Mouse (Mus musculus): Measurements from ENCODE around the gene Astn2. TPM values are rescaled to one million over a fixed set of nuclear protein-coding genes. Genes with fewer than 3 reads are reported as not detected.

Astn2 gene
- polyA plus RNA-seq, 1 experiment from 2014 or later: 0.42 TPM

DNA sequence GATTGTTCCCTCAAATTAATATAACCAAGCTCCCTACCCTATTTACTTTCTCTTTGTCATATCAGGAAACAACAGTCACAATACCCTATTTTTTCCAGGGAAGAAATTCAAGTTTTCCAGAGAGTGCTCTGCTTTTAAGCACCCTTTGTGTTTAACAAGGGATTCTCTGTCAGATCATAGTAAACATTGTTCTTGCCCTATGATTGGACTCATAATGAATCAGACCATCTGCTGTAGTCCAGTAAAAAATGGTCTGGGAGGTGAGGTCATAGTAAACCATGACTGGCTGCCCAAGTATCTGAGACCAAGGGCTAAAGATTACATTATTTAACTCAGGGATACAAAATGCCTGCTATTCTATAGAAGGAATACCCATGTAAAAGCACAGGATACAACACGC is 452.5 kb downstream of the Astn2 start:
- no peak for ATAC-seq
- no peaks in the 10 kb centered on the region for H3K9me3 ChIP-seq (replicated peaks; ENCODE audit: control insufficient read depth, low read length)
- no peaks in the 10 kb centered on the region for H3K4me1 ChIP-seq (ENCODE audit: control insufficient read depth, insufficient read depth, low read length)
- WGBS: 82% methylated on average over 1 of the region's 1 CpGs
- H3K36me3 ChIP-seq (ENCODE audit: control insufficient read depth, insufficient read depth, low read length): no peaks in the 10 kb centered on the region
- no peaks in the 10 kb centered on the region for H3K27me3 ChIP-seq (replicated peaks; ENCODE audit: control insufficient read depth, insufficient read depth, low read length)
- DNase-seq (ENCODE audit: low spot score): no peak
- H3K9ac ChIP-seq (ENCODE audit: low read length): no peak overlapping the region
- H3K27ac ChIP-seq (ENCODE audit: low read depth, low read length): no peak overlapping the region
- no peak overlapping the region for H3K4me3 ChIP-seq (ENCODE audit: low read depth, low read length)
- no peak overlapping the region for H3K4me2 ChIP-seq (ENCODE audit: low read length)

DNA sequence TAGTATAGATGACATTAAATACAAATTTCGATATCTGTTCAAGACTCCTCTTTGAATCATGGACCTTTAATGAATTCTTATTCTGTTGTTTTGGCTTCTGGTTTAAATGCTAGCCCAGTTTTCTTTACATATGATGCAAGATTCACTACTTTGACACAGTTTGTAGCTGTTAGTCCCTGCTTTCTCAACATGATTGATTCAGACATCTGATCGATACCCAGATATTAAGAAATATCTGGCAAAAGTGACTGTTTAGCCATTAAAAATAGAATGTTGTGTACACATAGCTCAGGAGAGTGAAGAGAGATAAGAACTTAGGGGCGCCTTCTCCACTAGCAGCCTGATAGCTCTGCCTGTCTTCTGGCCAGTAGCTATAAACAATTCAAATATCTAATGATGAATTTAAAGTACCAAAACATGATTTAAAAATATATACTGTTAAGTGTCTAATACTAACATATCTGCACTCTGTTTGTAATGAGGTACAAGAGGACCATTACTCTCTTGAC is 457.2 kb downstream of the Astn2 start:
- H3K4me1 ChIP-seq (ENCODE audit: control insufficient read depth, insufficient read depth, low read length): no peaks in the 10 kb centered on the region
- 94% methylated on average over 3 of the region's 3 CpGs for WGBS
- H3K9ac ChIP-seq (ENCODE audit: low read length): no peak overlapping the region
- no peak overlapping the region for H3K4me3 ChIP-seq (ENCODE audit: low read depth, low read length)
- no peaks in the 10 kb centered on the region for H3K36me3 ChIP-seq (ENCODE audit: control insufficient read depth, insufficient read depth, low read length)
- H3K27ac ChIP-seq (ENCODE audit: low read depth, low read length): no peak overlapping the region
- H3K4me2 ChIP-seq (ENCODE audit: low read length): no peak overlapping the region
- no peaks in the 10 kb centered on the region for H3K27me3 ChIP-seq (replicated peaks; ENCODE audit: control insufficient read depth, insufficient read depth, low read length)
- H3K9me3 ChIP-seq (replicated peaks; ENCODE audit: control insufficient read depth, low read length): no peaks in the 10 kb centered on the region
- ATAC-seq: no peak
- no peak for DNase-seq (ENCODE audit: low spot score)

DNA sequence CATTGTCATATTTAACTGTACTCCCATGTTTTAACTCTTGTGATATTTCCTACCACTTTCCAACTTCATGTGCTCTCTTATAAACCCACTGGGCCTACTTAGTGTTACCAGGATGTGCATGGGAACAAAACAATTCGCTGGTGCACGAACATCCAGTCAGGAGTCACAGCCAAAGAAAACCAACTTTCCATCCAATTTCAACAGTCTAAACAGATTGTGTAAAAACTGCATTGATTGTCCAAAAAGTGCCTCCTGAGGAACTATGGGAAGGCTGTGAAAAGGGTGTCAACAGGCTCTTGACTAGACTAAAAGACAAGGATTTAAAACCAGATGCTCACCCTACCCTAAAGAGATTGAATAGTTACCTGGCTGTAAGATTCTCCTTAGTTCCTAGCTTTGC is 458.4 kb downstream of the Astn2 start:
- ATAC-seq: no peak
- Histone ChIP-seq H3K9ac (ENCODE audit: low read length) (no peak overlapping the region), H3K4me3 (ENCODE audit: low read depth, low read length) (no peak overlapping the region), H3K27ac (ENCODE audit: low read depth, low read length) (no peak overlapping the region), H3K4me1 (ENCODE audit: control insufficient read depth, insufficient read depth, low read length) (no peaks in the 10 kb centered on the region), H3K9me3 (replicated peaks; ENCODE audit: control insufficient read depth, low read length) (no peaks in the 10 kb centered on the region), H3K36me3 (ENCODE audit: control insufficient read depth, insufficient read depth, low read length) (no peaks in the 10 kb centered on the region), H3K27me3 (replicated peaks; ENCODE audit: control insufficient read depth, insufficient read depth, low read length) (no peaks in the 10 kb centered on the region), H3K4me2 (ENCODE audit: low read length) (no peak overlapping the region)
- no peak for DNase-seq (ENCODE audit: low spot score)
- 97% methylated on average over 2 of the region's 2 CpGs for WGBS

DNA sequence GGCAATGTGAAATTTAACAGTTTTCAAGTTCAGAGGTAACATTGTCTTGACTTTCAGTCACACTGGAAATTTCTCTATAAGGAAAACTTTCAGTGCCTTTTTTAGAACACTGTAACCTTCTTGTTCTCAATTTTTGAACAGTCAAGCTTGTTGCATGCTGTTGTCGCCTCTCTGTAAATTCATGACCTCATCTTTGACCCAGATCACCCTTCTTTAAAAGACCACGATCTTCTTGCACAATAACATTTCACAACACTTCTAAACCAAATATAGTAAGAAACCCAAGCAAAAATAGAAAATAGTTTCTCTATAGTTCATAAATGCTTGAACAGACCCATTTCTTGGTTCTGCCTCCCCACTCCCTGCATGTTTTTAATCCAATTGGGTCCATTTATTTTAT is 473.5 kb downstream of the Astn2 start:
- Histone ChIP-seq H3K4me2 (ENCODE audit: low read length) (no peak overlapping the region), H3K4me1 (ENCODE audit: control insufficient read depth, insufficient read depth, low read length) (no peaks in the 10 kb centered on the region), H3K36me3 (ENCODE audit: control insufficient read depth, insufficient read depth, low read length) (no peaks in the 10 kb centered on the region), H3K4me3 (ENCODE audit: low read depth, low read length) (no peak overlapping the region), H3K9ac (ENCODE audit: low read length) (no peak overlapping the region), H3K9me3 (replicated peaks; ENCODE audit: control insufficient read depth, low read length) (no peaks in the 10 kb centered on the region), H3K27ac (ENCODE audit: low read depth, low read length) (no peak overlapping the region), H3K27me3 (replicated peaks; ENCODE audit: control insufficient read depth, insufficient read depth, low read length) (no peaks in the 10 kb centered on the region)
- DNase-seq (ENCODE audit: low spot score) (no peak), ATAC-seq (no peak)
- WGBS: 90% methylated on average over 2 of the region's 2 CpGs

DNA sequence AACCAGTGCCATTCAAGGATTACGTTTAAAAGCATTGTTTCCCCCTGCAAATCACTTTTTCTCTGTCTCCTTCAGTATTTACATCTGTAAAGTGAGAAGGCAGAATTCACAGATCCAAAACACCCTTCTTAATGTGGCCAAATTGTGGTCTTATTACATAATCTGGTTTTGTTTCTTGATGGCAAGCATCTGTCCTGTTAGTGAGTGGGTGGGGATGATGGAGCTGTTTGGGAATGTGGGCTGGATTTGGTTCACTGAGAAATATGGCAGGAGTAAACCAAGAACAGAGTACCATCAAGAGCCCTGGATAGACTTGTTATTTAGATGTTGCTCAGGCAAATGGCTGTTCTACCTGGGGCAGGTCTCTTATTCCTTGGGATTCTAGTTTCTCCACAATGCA is 484.1 kb downstream of the Astn2 start:
- WGBS: 40% methylated on average over 1 of the region's 1 CpGs
- DNase-seq (ENCODE audit: low spot score): no peak
- peaks cover 5% of the 10 kb centered on the region; the same call in 1 of the 2 replicates for H3K4me1 ChIP-seq (ENCODE audit: control insufficient read depth, insufficient read depth, low read length)
- H3K9me3 ChIP-seq (replicated peaks; ENCODE audit: control insufficient read depth, low read length): no peaks in the 10 kb centered on the region
- H3K27me3 ChIP-seq (replicated peaks; ENCODE audit: control insufficient read depth, insufficient read depth, low read length): no peaks in the 10 kb centered on the region
- ATAC-seq: no peak
- no peak overlapping the region for H3K4me3 ChIP-seq (ENCODE audit: low read depth, low read length)
- no peak overlapping the region for H3K4me2 ChIP-seq (ENCODE audit: low read length)
- H3K36me3 ChIP-seq (ENCODE audit: control insufficient read depth, insufficient read depth, low read length): no peaks in the 10 kb centered on the region
- H3K9ac ChIP-seq (ENCODE audit: low read length): no peak overlapping the region
- H3K27ac ChIP-seq (ENCODE audit: low read depth, low read length): no peak overlapping the region

DNA sequence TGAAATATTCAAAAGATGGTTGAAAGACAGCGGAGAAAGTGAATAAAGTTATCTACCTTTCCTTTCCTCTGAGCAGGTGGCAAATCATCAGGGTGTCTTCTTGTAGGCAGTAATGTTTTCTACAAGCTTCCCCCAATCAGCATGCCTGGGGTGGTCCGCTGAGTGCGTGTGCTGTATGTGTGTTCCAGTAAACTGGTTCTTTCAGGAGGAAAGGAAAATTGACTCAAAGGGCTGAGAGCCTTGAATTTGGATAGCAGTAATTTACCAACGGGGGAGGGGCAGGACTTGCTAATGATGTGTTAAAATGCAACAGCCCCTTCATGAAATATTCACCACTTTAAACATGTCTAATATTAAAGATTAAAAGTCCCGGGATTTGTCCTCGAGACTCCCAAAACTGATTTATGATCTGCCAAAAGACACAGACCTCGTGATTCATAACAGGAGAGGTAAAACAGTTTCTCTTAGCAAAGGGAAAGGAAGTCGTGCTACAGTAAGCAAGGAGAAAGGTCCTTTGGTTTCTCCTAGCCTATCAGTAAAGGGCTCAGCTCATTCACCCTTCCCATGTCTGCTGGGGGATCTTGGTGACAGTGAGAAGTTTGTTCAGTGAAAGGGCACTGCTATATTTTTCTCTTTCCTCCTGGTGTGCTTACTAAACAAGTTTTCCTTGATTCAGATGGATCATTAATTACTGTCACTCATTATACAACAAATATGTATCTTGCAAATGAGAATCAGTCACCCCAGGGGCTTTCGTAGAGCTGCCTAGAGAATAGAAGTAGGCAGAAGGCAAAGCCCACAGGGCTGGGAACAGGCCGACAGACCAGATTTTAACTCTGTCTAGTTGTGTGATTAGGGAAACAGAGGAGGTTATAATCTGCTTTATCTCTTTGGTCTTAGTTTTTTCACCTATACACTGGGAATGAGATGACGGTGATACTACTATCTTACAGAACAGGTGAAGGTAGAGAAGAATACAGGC is 488.1 kb downstream of the Astn2 start:
- WGBS: 42% methylated on average over 11 of the region's 11 CpGs
- no peak overlapping the region for H3K27ac ChIP-seq (ENCODE audit: low read depth, low read length)
- ATAC-seq: no peak
- no peaks in the 10 kb centered on the region for H3K36me3 ChIP-seq (ENCODE audit: control insufficient read depth, insufficient read depth, low read length)
- peaks cover 5% of the 10 kb centered on the region; the same call in 1 of the 2 replicates for H3K4me1 ChIP-seq (ENCODE audit: control insufficient read depth, insufficient read depth, low read length)
- H3K27me3 ChIP-seq (replicated peaks; ENCODE audit: control insufficient read depth, insufficient read depth, low read length): no peaks in the 10 kb centered on the region
- H3K4me2 ChIP-seq (ENCODE audit: low read length): no peak overlapping the region
- no peaks in the 10 kb centered on the region for H3K9me3 ChIP-seq (replicated peaks; ENCODE audit: control insufficient read depth, low read length)
- peak; percentile 40 for DNase-seq (ENCODE audit: low spot score)
- H3K4me3 ChIP-seq (ENCODE audit: low read depth, low read length): no peak overlapping the region
- H3K9ac ChIP-seq (ENCODE audit: low read length): no peak overlapping the region

DNA sequence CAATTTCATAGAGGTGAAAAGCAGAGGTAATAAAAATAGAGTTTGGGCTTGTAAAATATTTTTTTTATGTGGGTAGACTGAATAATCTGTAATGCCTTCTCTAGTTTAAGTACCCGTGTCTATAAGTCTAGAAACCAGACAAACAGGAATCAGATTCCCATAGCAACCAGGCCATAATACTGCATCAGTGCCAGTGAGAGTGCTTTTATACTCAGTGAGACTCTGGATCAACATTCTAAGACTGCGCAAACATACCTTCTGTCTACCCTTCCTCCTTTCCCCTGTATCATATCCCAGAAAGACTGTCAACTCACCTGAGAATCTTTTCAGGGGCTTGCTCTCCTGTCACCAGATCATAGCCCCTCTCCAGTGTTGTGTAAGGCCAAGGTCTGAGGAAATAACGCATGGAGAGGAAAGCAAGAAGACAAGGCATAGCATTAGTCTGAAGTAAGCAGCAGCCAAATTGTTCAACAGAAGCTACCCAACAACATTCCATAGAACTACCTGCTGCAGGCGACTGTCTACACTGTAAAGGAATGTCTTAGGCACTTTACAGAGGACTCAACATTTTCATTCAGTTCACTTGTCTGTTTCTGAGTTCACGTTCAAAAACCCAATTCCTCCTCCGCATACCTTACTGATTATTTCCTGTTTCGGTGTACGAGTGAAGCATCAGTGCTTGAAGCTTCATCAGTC is 492.0 kb downstream of the Astn2 start:
- H3K4me2 ChIP-seq (ENCODE audit: low read length): no peak overlapping the region
- H3K27ac ChIP-seq (ENCODE audit: low read depth, low read length): no peak overlapping the region
- 91% methylated on average over 8 of the region's 8 CpGs for WGBS
- H3K9me3 ChIP-seq (replicated peaks; ENCODE audit: control insufficient read depth, low read length): no peaks in the 10 kb centered on the region
- H3K4me3 ChIP-seq (ENCODE audit: low read depth, low read length): no peak overlapping the region
- H3K36me3 ChIP-seq (ENCODE audit: control insufficient read depth, insufficient read depth, low read length): no peaks in the 10 kb centered on the region
- H3K9ac ChIP-seq (ENCODE audit: low read length): no peak overlapping the region
- DNase-seq (ENCODE audit: low spot score) (no peak), ATAC-seq (no peak)
- H3K4me1 ChIP-seq (ENCODE audit: control insufficient read depth, insufficient read depth, low read length): peaks cover 10% of the 10 kb centered on the region
- no peaks in the 10 kb centered on the region for H3K27me3 ChIP-seq (replicated peaks; ENCODE audit: control insufficient read depth, insufficient read depth, low read length)

DNA sequence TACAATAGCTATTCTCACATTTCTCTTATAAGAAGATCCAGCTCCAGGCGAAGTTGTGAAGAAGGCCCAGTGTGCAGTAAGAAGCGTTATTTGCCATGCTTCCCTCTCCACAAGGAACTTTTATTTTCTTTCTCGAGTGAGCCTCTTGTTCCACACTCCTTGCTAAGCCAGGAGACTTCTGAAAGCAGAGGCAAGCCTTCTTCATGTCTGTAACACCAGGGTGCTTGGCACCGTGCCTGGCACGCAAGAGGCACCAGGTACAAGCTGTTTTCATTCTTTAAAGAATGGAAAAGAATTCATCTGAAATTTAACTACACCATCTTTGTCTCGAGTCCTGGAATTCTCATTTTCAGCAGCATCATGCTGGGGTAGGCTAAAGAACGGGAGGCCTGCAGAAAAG is 496.8 kb downstream of the Astn2 start:
- Histone ChIP-seq H3K27ac (ENCODE audit: low read depth, low read length) (no peak overlapping the region), H3K4me1 (ENCODE audit: control insufficient read depth, insufficient read depth, low read length) (peaks cover 9% of the 10 kb centered on the region), H3K36me3 (ENCODE audit: control insufficient read depth, insufficient read depth, low read length) (no peaks in the 10 kb centered on the region), H3K27me3 (replicated peaks; ENCODE audit: control insufficient read depth, insufficient read depth, low read length) (no peaks in the 10 kb centered on the region), H3K4me2 (ENCODE audit: low read length) (no peak overlapping the region), H3K4me3 (ENCODE audit: low read depth, low read length) (no peak overlapping the region), H3K9me3 (replicated peaks; ENCODE audit: control insufficient read depth, low read length) (no peaks in the 10 kb centered on the region), H3K9ac (ENCODE audit: low read length) (no peak overlapping the region)
- DNase-seq (ENCODE audit: low spot score) (peak; percentile 34), ATAC-seq (no peak)
- 15% methylated on average over 7 of the region's 7 CpGs for WGBS

DNA sequence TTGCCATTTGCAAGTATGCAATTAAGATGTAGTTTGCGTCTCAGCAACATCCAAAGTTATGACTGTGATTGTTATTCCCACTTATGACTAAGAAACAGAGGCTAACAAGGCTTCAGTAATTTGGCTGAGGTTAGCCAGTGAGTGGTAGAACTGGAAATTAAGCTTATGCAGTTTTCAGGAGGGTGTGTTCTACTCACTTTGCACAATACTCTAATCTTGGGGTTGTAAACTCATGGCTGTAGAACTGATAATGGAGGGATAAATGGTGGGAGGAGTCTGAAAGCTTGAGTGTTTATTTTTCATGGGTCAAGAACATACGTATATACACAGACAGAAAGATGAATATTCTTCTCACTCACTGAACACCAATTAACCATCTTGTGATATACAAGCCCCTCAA is 499.4 kb downstream of the Astn2 start:
- H3K27ac ChIP-seq (ENCODE audit: low read depth, low read length): no peak overlapping the region
- WGBS: 89% methylated on average over 2 of the region's 2 CpGs
- no peaks in the 10 kb centered on the region for H3K36me3 ChIP-seq (ENCODE audit: control insufficient read depth, insufficient read depth, low read length)
- DNase-seq (ENCODE audit: low spot score) (no peak), ATAC-seq (no peak)
- H3K9me3 ChIP-seq (replicated peaks; ENCODE audit: control insufficient read depth, low read length): no peaks in the 10 kb centered on the region
- no peaks in the 10 kb centered on the region for H3K27me3 ChIP-seq (replicated peaks; ENCODE audit: control insufficient read depth, insufficient read depth, low read length)
- H3K4me3 ChIP-seq (ENCODE audit: low read depth, low read length): no peak overlapping the region
- no peak overlapping the region for H3K4me2 ChIP-seq (ENCODE audit: low read length)
- no peak overlapping the region for H3K9ac ChIP-seq (ENCODE audit: low read length)
- H3K4me1 ChIP-seq (ENCODE audit: control insufficient read depth, insufficient read depth, low read length): peaks cover 9% of the 10 kb centered on the region
